Mouse (Mus musculus) intestine, embryonic 16.5 days (tissue): ENCODE measurements around the gene Scgb2b15. TPM values are rescaled to one million over a fixed set of nuclear protein-coding genes. Genes with fewer than 3 reads are reported as not detected.
"Not testable (repeated sequence)": the region's sequence is repeated elsewhere in the genome, so short reads cannot be mapped to it uniquely, and the experiment has no call there.

Experiments
- ATAC-seq: fragments of 200-750 bp; cut with Nextera tagmentation; 2 replicates; pipeline ENCODE4 v1.8.0; 2017; ENCODE audit warnings: moderate TSS enrichment, moderate library complexity
- H3K27ac ChIP-seq: fragments of 300-500 bp; sonication (generic); 2 replicates; pipeline ENCODE4 v1.5.1; 2014; ENCODE audit warnings: mild to moderate bottlenecking, low read length
- H3K27me3 ChIP-seq: fragments of 300-500 bp; sonication (generic); replicated peaks from 2 replicates; pipeline ENCODE4 v1.6.1; 2014; ENCODE audit warnings: low read length, control low read depth, mixed read lengths; ENCODE audit not compliant: control insufficient read depth, insufficient read depth
- H3K36me3 ChIP-seq: fragments of 300-500 bp; sonication (generic); 2 replicates; pipeline ENCODE4 v1.6.1; 2014; ENCODE audit warnings: low read length, control low read depth; ENCODE audit not compliant: control insufficient read depth, insufficient read depth
- H3K4me1 ChIP-seq: fragments of 300-500 bp; sonication (generic); 2 replicates; pipeline ENCODE4 v1.6.1; 2014; ENCODE audit warnings: low read length, control low read depth, mixed read lengths; ENCODE audit not compliant: control insufficient read depth, insufficient read depth
- H3K4me2 ChIP-seq: fragments of 300-500 bp; sonication (generic); 2 replicates; pipeline ENCODE4 v1.6.1; 2014; ENCODE audit warnings: low read depth, low read length, control low read depth
- H3K4me3 ChIP-seq: fragments of 300-500 bp; sonication (generic); 2 replicates; pipeline ENCODE4 v1.5.1; 2014; ENCODE audit warnings: mild to moderate bottlenecking, low read length
- H3K9ac ChIP-seq: fragments of 300-500 bp; sonication (generic); 2 replicates; pipeline ENCODE4 v1.6.1; 2014; ENCODE audit warnings: low read depth, low read length
- H3K9me3 ChIP-seq: fragments of 300-500 bp; sonication (generic); 2 replicates; pipeline ENCODE4 v1.6.1; 2016; ENCODE audit warnings: low read length, control low read depth; ENCODE audit not compliant: control insufficient read depth
- polyA plus RNA-seq: library from polyadenylated mRNA; unstranded; fragments of >200 nt; fragmentation: Nextera tagmentation; extraction: Ambion mirVana; gene quantifications from 2 replicates; pipeline ENCODE4 v1.2.1, GENCODE M21; 2015

Scgb2b15 gene
- not detected in 2 replicates for polyA plus RNA-seq

- not testable (repeated sequence) for H3K4me2 ChIP-seq, H3K4me1 ChIP-seq, H3K27me3 ChIP-seq, H3K9ac ChIP-seq, H3K4me3 ChIP-seq, H3K27ac ChIP-seq, H3K9me3 ChIP-seq, ATAC-seq, H3K36me3 ChIP-seq
These were observed at the start of gene Scgb2b15 for GRCm38 (mm10) chr7:32829562-32829961. Gene Scgb2b15 (minus strand): TSS chr7:32829662.

DNA sequence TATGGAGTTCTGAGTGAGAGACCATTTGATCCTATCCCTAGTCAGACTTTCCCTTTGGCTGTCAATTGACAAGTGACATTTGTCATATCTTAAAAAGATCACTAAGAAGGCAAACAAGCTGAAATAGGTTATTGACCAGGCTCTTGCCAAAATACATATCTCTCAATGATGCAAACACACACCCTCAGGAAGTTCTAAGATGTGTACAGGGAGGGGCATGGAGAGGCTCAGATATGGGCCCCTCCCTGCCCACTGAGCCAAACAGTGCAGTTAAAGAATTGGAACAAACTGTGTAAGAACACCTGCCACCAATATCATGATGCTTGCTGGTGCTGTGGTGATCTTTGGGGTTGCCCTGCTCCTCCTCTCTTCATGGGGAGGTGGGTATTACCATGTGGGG is 6.8 kb upstream of the Scgb2b15 start, which contains the start of gene Scgb1b15:
Scgb1b15 (plus strand) TSS at position 301 of the 400 bp plus-strand sequence.
- not testable (repeated sequence) for H3K9ac ChIP-seq

More for the DNA sequence above, 6.8 kb upstream of the Scgb2b15 start, which contains the start of gene Scgb1b15:
- H3K4me3 ChIP-seq, H3K4me1 ChIP-seq, ATAC-seq, H3K36me3 ChIP-seq, H3K27me3 ChIP-seq, H3K4me2 ChIP-seq, H3K9me3 ChIP-seq, H3K27ac ChIP-seq: not testable (repeated sequence)

Other genes starting within 250 kb of the Scgb2b15 start
- not detected in 2 replicates for gene Scgb1b15, start 6.9 kb upstream of the Scgb2b15 start, polyA plus RNA-seq
- not detected in 2 replicates for gene Scgb2b17, start 226.9 kb upstream of the Scgb2b15 start, polyA plus RNA-seq
- gene Scgb1b17, start 233.8 kb upstream of the Scgb2b15 start, polyA plus RNA-seq, result not detected in 2 replicates